Mouse (Mus musculus) hindbrain, postnatal 0 days (tissue): Measurements from ENCODE around the gene Fam20a. TPM values are rescaled to one million over a fixed set of nuclear protein-coding genes. Genes with fewer than 3 reads are reported as not detected.

Experiments
- ATAC-seq: fragments of 200-750 bp; cut with Nextera tagmentation; 2 replicates; pipeline ENCODE4 v1.8.0; 2017; ENCODE audit warnings: mild to moderate bottlenecking, moderate TSS enrichment, moderate library complexity
- DNase-seq: peaks from one replicate; pipeline ENCODE4 v3.0.0-alpha.2; 2015; ENCODE audit warnings: low spot score
- H3K27ac ChIP-seq: fragments of 300-500 bp; sonication (generic); 2 replicates; pipeline ENCODE4 v1.5.1; 2014; ENCODE audit warnings: mild to moderate bottlenecking
- H3K27me3 ChIP-seq: fragments of 300-500 bp; sonication (generic); 2 replicates; pipeline ENCODE4 v1.6.1; 2014; ENCODE audit warnings: low read length, mixed read lengths; ENCODE audit not compliant: insufficient read depth
- H3K36me3 ChIP-seq: fragments of 300-500 bp; sonication (generic); 2 replicates; pipeline ENCODE4 v1.6.1; 2014; ENCODE audit warnings: low read length, mixed read lengths; ENCODE audit not compliant: insufficient read depth
- H3K4me1 ChIP-seq: fragments of 300-500 bp; sonication (generic); 2 replicates; pipeline ENCODE4 v1.6.1; 2014; ENCODE audit warnings: antibody characterized with exemption, low read length, mixed read lengths; ENCODE audit not compliant: insufficient read depth
- H3K4me2 ChIP-seq: fragments of 300-500 bp; sonication (generic); 2 replicates; pipeline ENCODE4 v1.6.1; 2014; ENCODE audit warnings: low read depth, mild to moderate bottlenecking, low read length, moderate library complexity, mixed read lengths
- H3K4me3 ChIP-seq: fragments of 300-500 bp; sonication (generic); 2 replicates; pipeline ENCODE4 v1.5.1; 2014; ENCODE audit warnings: low read length
- H3K9ac ChIP-seq: fragments of 300-500 bp; sonication (generic); replicated peaks from 2 replicates; pipeline ENCODE4 v1.6.1; 2014; ENCODE audit warnings: mild to moderate bottlenecking, low read length, moderate library complexity, mixed read lengths
- H3K9me3 ChIP-seq: fragments of 300-500 bp; sonication (generic); 2 replicates; pipeline ENCODE4 v1.6.1; 2016; ENCODE audit warnings: low read length, mixed read lengths
- CTCF ChIP-seq: IDR thresholded peaks from 2 replicates; pipeline ENCODE4 v1.5.1; 2016; ENCODE audit warnings: antibody characterized with exemption, control low read depth, low read depth
- WGBS: fragments of 180-500 bp; shearing (Covaris S2); extraction: QIAGEN DNeasy Blood & Tissue Kit; methylation state at CpG from one replicate; pipeline ENCODE4 v1.1.7; 2014; 5-methylcytosine and 5-hydroxymethylcytosine counted together
- polyA plus RNA-seq: library from polyadenylated mRNA; unstranded; fragments of >200 nt; fragmentation: Nextera tagmentation; extraction: Ambion mirVana; gene quantifications from 2 replicates; pipeline ENCODE4 v1.2.1, GENCODE M21; 2015
- total RNA-seq: library from RNA; depleted of rRNA; stranded (reverse); fragments of >200 nt; gene quantifications from 2 replicates; pipeline ENCODE4 v1.2.3, GENCODE M21; 2014

Gene Fam20a
- total and polyA plus RNA-seq, 2 experiments from 2014 or later: 9.1 to 9.4 TPM

DNA sequence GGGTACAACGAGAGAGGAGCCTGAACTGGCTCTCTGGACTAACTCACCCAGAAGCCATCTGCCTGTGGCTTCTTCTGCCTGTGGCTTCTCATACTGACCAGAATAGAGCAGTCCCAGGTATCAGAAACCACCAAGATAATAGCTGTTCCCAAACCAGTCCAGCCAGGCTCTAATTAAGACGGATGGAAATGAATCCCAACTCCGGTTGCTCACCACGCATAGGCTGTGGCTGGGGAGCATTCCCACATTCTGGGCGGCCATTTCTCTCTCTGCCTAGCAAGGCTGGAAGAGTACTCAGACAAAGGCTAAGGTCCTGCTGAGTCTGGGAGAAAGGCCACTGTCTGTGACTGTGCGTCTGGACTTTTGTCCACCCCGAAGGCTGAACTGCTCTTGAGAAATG is 5.1 kb downstream of the Fam20a start:
- no peak overlapping the region for H3K4me3 ChIP-seq
- 47% methylated on average over 7 of the region's 7 CpGs for WGBS
- DNase-seq: no peak
- ATAC-seq: peak; percentile 27; the same call in 1 of the 2 replicates
- TF ChIP-seq CTCF: no peak
- H3K4me2 ChIP-seq: no peak overlapping the region
- H3K9me3 ChIP-seq: no peaks in the 10 kb centered on the region
- no peaks in the 10 kb centered on the region for H3K36me3 ChIP-seq
- no peak overlapping the region for H3K27ac ChIP-seq
- H3K27me3 ChIP-seq: no peaks in the 10 kb centered on the region
- H3K9ac ChIP-seq: no peak overlapping the region
- peaks cover 11% of the 10 kb centered on the region for H3K4me1 ChIP-seq

- H3K9me3 ChIP-seq: no peaks in the 10 kb centered on the region
- H3K4me2 ChIP-seq: no peak overlapping the region
- DNase-seq (no peak), ATAC-seq (no peak)
- no peaks in the 10 kb centered on the region for H3K27me3 ChIP-seq
- H3K36me3 ChIP-seq: no peaks in the 10 kb centered on the region
- H3K9ac ChIP-seq: no peak overlapping the region
- no peak for TF ChIP-seq CTCF
- H3K27ac ChIP-seq: no peak overlapping the region
- 83% methylated on average over 12 of the region's 12 CpGs for WGBS
- H3K4me1 ChIP-seq: peaks cover 5% of the 10 kb centered on the region; the same call in 1 of the 2 replicates
- no peak overlapping the region for H3K4me3 ChIP-seq
These were observed 6.7 kb downstream of the Fam20a start for GRCm38 (mm10) chr11:109715311-109715781.

DNA sequence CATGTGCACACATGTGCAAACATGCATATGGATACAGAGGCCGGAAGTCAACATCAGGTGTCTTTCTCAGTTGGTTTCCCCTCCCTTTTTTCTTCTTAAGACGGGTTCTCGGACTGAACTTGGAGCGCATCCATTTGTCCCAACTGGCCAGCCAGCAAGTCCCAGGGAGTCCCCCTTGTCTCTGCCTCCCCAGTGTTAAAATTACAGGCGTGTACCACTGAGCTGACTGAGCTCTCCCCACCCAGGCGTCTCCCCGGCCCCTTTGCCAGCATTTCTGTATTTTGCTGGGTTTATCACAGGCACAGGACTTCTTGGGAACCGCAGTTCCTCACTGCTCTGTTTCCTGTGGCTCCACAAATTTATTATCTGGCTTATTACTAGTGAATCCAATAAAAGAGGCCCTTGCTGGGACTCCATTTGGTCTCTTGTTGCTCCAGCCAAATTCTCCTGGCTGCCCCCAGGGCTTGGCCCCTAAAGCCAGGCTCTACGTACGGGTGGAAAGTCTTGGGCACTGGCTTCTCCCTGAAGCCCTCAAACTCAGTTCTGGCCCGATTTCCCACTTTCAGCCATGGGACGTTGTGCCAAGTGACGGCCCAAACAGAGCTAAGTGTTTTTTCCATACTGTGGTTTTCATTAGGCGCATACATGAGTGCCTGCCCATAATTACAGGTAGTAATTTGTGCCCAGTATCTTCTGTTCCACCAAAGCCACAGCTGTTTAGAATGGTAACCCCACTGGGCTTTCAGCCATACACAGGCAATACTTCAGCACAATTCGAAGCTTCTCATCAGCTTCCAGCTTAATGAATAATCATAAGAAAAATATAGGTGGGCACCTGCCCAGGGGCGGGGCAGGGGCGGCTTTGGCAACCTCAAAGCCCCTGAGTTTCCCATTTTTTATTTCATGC is 7.5 kb downstream of the Fam20a start:
- no peak for DNase-seq
- WGBS: 60% methylated on average over 17 of the region's 17 CpGs
- no peaks in the 10 kb centered on the region for H3K9me3 ChIP-seq
- no peak overlapping the region for H3K4me2 ChIP-seq
- H3K27me3 ChIP-seq: no peaks in the 10 kb centered on the region
- H3K4me1 ChIP-seq: peaks cover 5% of the 10 kb centered on the region; the same call in 1 of the 2 replicates
- no peak for ATAC-seq
- H3K27ac ChIP-seq: no peak overlapping the region
- no peak overlapping the region for H3K9ac ChIP-seq
- H3K36me3 ChIP-seq: no peaks in the 10 kb centered on the region
- no peak overlapping the region for H3K4me3 ChIP-seq
- TF ChIP-seq CTCF: no peak

- H3K4me1 ChIP-seq: peaks cover 6% of the 10 kb centered on the region; the same call in 1 of the 2 replicates
- no peak overlapping the region for H3K4me2 ChIP-seq
- H3K27ac ChIP-seq: no peak overlapping the region
- no peaks in the 10 kb centered on the region for H3K36me3 ChIP-seq
- TF ChIP-seq CTCF: no peak
- H3K27me3 ChIP-seq: no peaks in the 10 kb centered on the region
- no peak for DNase-seq
- H3K9me3 ChIP-seq: no peaks in the 10 kb centered on the region
- WGBS: 84% methylated on average over 5 of the region's 5 CpGs
- no peak overlapping the region for H3K4me3 ChIP-seq
- no peak for ATAC-seq
- H3K9ac ChIP-seq: no peak overlapping the region
These were observed 12.6 kb downstream of the Fam20a start for GRCm38 (mm10) chr11:109709501-109709900.

DNA sequence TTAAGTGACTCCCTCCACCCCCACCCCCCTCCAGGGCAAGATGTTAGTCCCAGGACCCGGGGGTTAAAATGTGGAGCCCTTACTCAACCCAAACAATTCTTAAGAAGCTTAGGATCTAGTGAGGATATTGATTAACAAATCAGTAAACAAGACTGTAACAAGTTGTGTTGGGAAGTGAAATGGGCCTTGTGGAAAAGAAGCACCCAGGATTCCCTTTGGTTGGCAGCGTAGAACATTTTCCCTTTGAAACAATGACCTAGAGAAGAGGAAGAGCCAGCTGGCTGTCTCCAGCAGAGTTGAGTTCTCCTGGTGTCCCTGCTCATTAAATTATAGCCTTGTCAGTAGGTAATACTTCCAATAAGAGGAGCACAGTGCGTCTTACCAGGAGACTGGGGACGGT is 13.3 kb downstream of the Fam20a start:
- Histone ChIP-seq H3K4me3 (no peak overlapping the region), H3K9me3 (no peaks in the 10 kb centered on the region), H3K9ac (no peak overlapping the region), H3K4me2 (no peak overlapping the region), H3K27me3 (no peaks in the 10 kb centered on the region), H3K27ac (no peak overlapping the region), H3K36me3 (no peaks in the 10 kb centered on the region), H3K4me1 (peaks cover 6% of the 10 kb centered on the region; the same call in 1 of the 2 replicates)
- no peak for DNase-seq
- ATAC-seq: no peak
- no peak for TF ChIP-seq CTCF
- WGBS: 90% methylated on average over 4 of the region's 4 CpGs

- Histone ChIP-seq H3K27me3 (no peaks in the 10 kb centered on the region), H3K36me3 (no peaks in the 10 kb centered on the region), H3K9ac (no peak overlapping the region), H3K4me2 (no peak overlapping the region), H3K9me3 (no peaks in the 10 kb centered on the region), H3K27ac (no peak overlapping the region), H3K4me1 (peaks cover 6% of the 10 kb centered on the region; the same call in 1 of the 2 replicates), H3K4me3 (no peak overlapping the region)
- WGBS: 76% methylated on average over 3 of the region's 3 CpGs
- no peak for TF ChIP-seq CTCF
- ATAC-seq (no peak), DNase-seq (no peak)
These were observed 14.6 kb downstream of the Fam20a start for GRCm38 (mm10) chr11:109707442-109707841.

GRCm38 (mm10) chr11:109706586-109706985 is 15.5 kb downstream of the Fam20a start:
- Histone ChIP-seq H3K36me3 (no peaks in the 10 kb centered on the region), H3K9ac (no peak overlapping the region), H3K9me3 (no peaks in the 10 kb centered on the region), H3K27ac (no peak overlapping the region), H3K4me3 (no peak overlapping the region), H3K4me2 (no peak overlapping the region), H3K27me3 (no peaks in the 10 kb centered on the region), H3K4me1 (peaks cover 6% of the 10 kb centered on the region; the same call in 1 of the 2 replicates)
- DNase-seq (no peak), ATAC-seq (no peak)
- TF ChIP-seq CTCF: no peak
- WGBS: 83% methylated on average over 4 of the region's 4 CpGs
